Comparison of ENCODE assay signal across 9 mouse cellular contexts in genomic region chr13:44468963-44469674, GRCm38 (mm10).
A peak's percentile ranks its signal among the peaks of the same experiment; 100 is the strongest.
DNase-seq lines count a peak whose midpoint lies in the region; ATAC-seq and TF ChIP-seq lines count a peak whose summit lies in the region.
"Had no signal": no experiment of that assay in that cellular context is flagged by ENCODE, and none has a peak within 500 bp of the region (broad histone marks: within the 10 kb centered on the region; RNA-seq: fewer than 3 reads in every experiment).

No protein-coding gene starts in this region.

- peak overlapping the region; percentile 6; the same call in 1 of the 2 replicates for H3K27ac ChIP-seq in hindbrain, embryonic 10.5 days
- no peak overlapping the region for H3K27ac ChIP-seq in hindbrain, embryonic 11.5 days (ENCODE audit: low read depth, low read length)
- no peak overlapping the region for H3K27ac ChIP-seq in ES-E14 (ENCODE audit: insufficient read depth, low read depth, low read length, poor library complexity, severe bottlenecking)
- peak overlapping the region; percentile 54; the same call in 1 of the 2 replicates for H3K27ac ChIP-seq in embryonic fibroblast, embryonic 13.5 days (ENCODE audit: insufficient read depth, low read length)
- H3K27ac ChIP-seq in limb, embryonic 13.5 days, result peak overlapping the region; percentile 8; the same call in 1 of the 2 replicates
- H3K27ac ChIP-seq: midbrain, embryonic 12.5 days had no signal

- no peak overlapping the region for H3K4me2 ChIP-seq in hindbrain, embryonic 11.5 days (replicated peaks; ENCODE audit: low read depth, low read length)
- no peak overlapping the region for H3K4me2 ChIP-seq in limb, embryonic 13.5 days (replicated peaks)
- H3K4me2 ChIP-seq: midbrain, embryonic 12.5 days had no signal

- ATAC-seq in hindbrain, embryonic 11.5 days (ENCODE audit: low FRiP score), result no peak
- ATAC-seq in limb, embryonic 13.5 days (ENCODE audit: low FRiP score, low read depth), result no peak

- WGBS in hindbrain, embryonic 10.5 days, result 78% methylated on average over 14 of the region's 14 CpGs
- WGBS in hindbrain, embryonic 11.5 days, result 73% methylated on average over 14 of the region's 14 CpGs
- 58% methylated on average over 14 of the region's 14 CpGs for WGBS in limb, embryonic 13.5 days

- no peak overlapping the region for H3K4me3 ChIP-seq in hindbrain, embryonic 10.5 days
- H3K4me3 ChIP-seq in hindbrain, embryonic 11.5 days (ENCODE audit: low read depth, low read length), result no peak overlapping the region
- H3K4me3 ChIP-seq in ES-E14 (ENCODE audit: insufficient read depth in 1 of 2, low read depth in 1 of 2, low read length in 2 of 2, poor library complexity in 1 of 2, severe bottlenecking in 1 of 2), result no peak overlapping the region
- no peak overlapping the region for H3K4me3 ChIP-seq in embryonic fibroblast, embryonic 13.5 days (ENCODE audit: insufficient read depth, low read length)
- no peak overlapping the region for H3K4me3 ChIP-seq in limb, embryonic 13.5 days
- H3K4me3 ChIP-seq: midbrain, embryonic 12.5 days had no signal

- TF ChIP-seq CTCF in embryonic fibroblast, embryonic 13.5 days (IDR thresholded peaks at IDR 0.05; ENCODE audit: borderline replicate concordance, insufficient read depth, low read length), result no peak

- in situ Hi-C loops in ES-E14 (cut with MboI; ENCODE audit: low sequenced_read_pairs in 2 of 2, unreplicated experiment in 2 of 2), result no loop called here

- no peak for DNase-seq in hindbrain, embryonic 10.5 days (ENCODE audit: low spot score)
- no peak for DNase-seq in hindbrain, embryonic 11.5 days (ENCODE audit: low spot score)
- no peak for DNase-seq in ES-E14 (ENCODE audit: low read depth, low spot score)
- DNase-seq in B cell, adult 2 months, result no peak
- DNase-seq in frontal cortex, postnatal 36 days (ENCODE audit: low spot score in 2 of 2), result no peak
- no peak for DNase-seq in left cerebral cortex, adult 11 months (ENCODE audit: low spot score)

- no peaks in the 10 kb centered on the region for H3K9me3 ChIP-seq in hindbrain, embryonic 10.5 days
- H3K9me3 ChIP-seq in hindbrain, embryonic 11.5 days (ENCODE audit: control insufficient read depth, low read length), result no peaks in the 10 kb centered on the region
- no peaks in the 10 kb centered on the region for H3K9me3 ChIP-seq in ES-E14 (ENCODE audit: control insufficient read depth, insufficient read depth, low read depth, low read length)
- H3K9me3 ChIP-seq in limb, embryonic 13.5 days, result no peaks in the 10 kb centered on the region
- H3K9me3 ChIP-seq: midbrain, embryonic 12.5 days had no signal

- no peak overlapping the region for H3K9ac ChIP-seq in hindbrain, embryonic 11.5 days (ENCODE audit: low read depth, low read length)
- H3K9ac ChIP-seq in ES-E14 (ENCODE audit: insufficient read depth, low read depth, low read length, poor library complexity, severe bottlenecking), result peak overlapping the region; percentile 36; the same call in 1 of the 2 replicates
- no peak overlapping the region for H3K9ac ChIP-seq in limb, embryonic 13.5 days
- H3K9ac ChIP-seq: midbrain, embryonic 12.5 days had no signal

- no peak for TF ChIP-seq POLR2A in embryonic fibroblast, embryonic 13.5 days (IDR thresholded peaks at IDR 0.05; ENCODE audit: low read depth, low read length)

- 0 out of 2 replicates have a peak, but pooled peaks cover 8% of the 10 kb centered on the region for H3K27me3 ChIP-seq in hindbrain, embryonic 10.5 days (ENCODE audit: insufficient read depth, poor library complexity, severe bottlenecking)
- no peaks in the 10 kb centered on the region for H3K27me3 ChIP-seq in hindbrain, embryonic 11.5 days (ENCODE audit: control insufficient read depth, insufficient read depth, low read length)
- no peaks in the 10 kb centered on the region for H3K27me3 ChIP-seq in limb, embryonic 13.5 days

- H3K4me1 ChIP-seq in hindbrain, embryonic 10.5 days (replicated peaks), result peaks cover 20% of the 10 kb centered on the region
- H3K4me1 ChIP-seq in hindbrain, embryonic 11.5 days (replicated peaks; ENCODE audit: control insufficient read depth, insufficient read depth, low read length), result no peaks in the 10 kb centered on the region
- H3K4me1 ChIP-seq in ES-E14 (ENCODE audit: control insufficient read depth in 2 of 2, insufficient read depth in 2 of 2, low read length in 2 of 2, poor library complexity in 1 of 2), result no peaks in the 10 kb centered on the region
- H3K4me1 ChIP-seq in embryonic fibroblast, embryonic 13.5 days (ENCODE audit: control insufficient read depth, insufficient read depth, low read length), result peaks cover 10% of the 10 kb centered on the region; the same call in 1 of the 2 replicates
- peaks cover 21% of the 10 kb centered on the region for H3K4me1 ChIP-seq in limb, embryonic 13.5 days

- no peaks in the 10 kb centered on the region for H3K36me3 ChIP-seq in hindbrain, embryonic 10.5 days
- no peaks in the 10 kb centered on the region for H3K36me3 ChIP-seq in hindbrain, embryonic 11.5 days (ENCODE audit: control insufficient read depth, insufficient read depth, low read length)
- no peaks in the 10 kb centered on the region for H3K36me3 ChIP-seq in ES-E14 (ENCODE audit: control insufficient read depth, insufficient read depth, low read length, poor library complexity, severe bottlenecking)
- H3K36me3 ChIP-seq in limb, embryonic 13.5 days, result no peaks in the 10 kb centered on the region
- H3K36me3 ChIP-seq: midbrain, embryonic 12.5 days had no signal

TF ChIP-seq in ES-E14, 5 proteins besides CTCF, POLR2A, EP300 and RAD21:
- no peak for TF ChIP-seq HCFC1 (IDR thresholded peaks at IDR 0.05; ENCODE audit: borderline replicate concordance, insufficient read depth, low read length)
- TF ChIP-seq ZC3H11A (IDR thresholded peaks at IDR 0.05; ENCODE audit: borderline replicate concordance, low read depth, low read length), result no peak
- no peak for TF ChIP-seq MAFK (IDR thresholded peaks at IDR 0.05; ENCODE audit: insufficient read depth, low read depth, low read length)
- no peak for TF ChIP-seq CHD2 (IDR thresholded peaks at IDR 0.05; ENCODE audit: low read depth, low read length)
- no peak for TF ChIP-seq ZNF384 (IDR thresholded peaks at IDR 0.05; ENCODE audit: low read depth, low read length)

Comparison
In these comparisons a context has a peak if more than half of its experiments do, and no peak if none do; other contexts are left out.
1. H3K27ac ChIP-seq: peak in hindbrain, embryonic 10.5 days (single experiment), embryonic fibroblast, embryonic 13.5 days (single experiment) and limb, embryonic 13.5 days (single experiment); none in hindbrain, embryonic 11.5 days (single experiment) and ES-E14 (single experiment).